Mouse (Mus musculus): ENCODE results near the gene Mfap1a. TPM values are rescaled to one million over a fixed set of nuclear protein-coding genes. Genes with fewer than 3 reads are reported as not detected.

Mfap1a gene
- polyA plus RNA-seq (2015; fragmentation: Nextera tagmentation; extraction: Ambion mirVana), result 19.0 and 22.4 TPM in 2 replicates

DNA sequence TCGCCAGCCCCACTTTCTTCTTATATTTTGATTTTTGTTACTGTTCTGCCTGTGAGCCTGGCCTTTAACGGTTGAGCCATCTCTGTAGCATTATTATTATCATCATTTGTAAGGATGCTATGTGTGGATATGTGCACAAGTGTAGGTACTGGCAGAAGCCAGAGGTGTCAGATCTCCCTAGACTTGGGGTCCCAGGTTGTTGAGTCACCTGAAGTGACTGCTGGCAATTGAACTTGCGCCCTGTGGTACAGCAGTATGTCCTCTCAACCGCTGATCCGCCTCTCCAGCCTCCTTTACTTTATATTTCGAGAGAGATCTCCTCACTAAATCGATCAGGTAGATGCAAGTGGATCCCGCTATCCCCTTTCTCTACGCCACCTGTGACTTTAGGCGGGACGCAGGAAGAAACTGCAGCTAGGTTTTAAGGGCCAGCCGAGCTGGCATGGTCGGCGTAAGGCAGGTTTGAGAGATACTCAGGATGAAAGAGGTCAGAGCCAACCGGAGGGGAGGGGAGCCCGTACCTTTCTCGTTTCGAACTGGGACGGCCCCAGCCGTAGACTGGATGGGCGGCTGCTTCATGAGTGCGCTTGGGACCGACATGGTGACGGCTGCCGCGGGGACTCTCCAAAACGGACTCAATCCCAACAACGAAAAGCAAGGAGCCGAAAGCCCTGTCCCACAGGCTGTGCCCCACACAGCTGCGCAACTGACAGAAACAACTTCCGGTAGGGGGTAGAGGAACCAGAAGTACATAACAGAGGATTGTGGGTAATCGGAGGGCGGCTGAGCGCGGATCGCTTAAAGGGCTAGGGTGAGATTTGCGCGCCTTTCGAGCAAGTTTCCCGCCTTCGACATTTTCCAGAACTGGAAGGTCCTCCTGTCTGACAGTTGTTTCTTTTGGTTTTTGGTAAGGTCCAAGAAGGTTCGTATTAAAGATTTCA is at the start of gene Mfap1a, which contains the start of gene Wdr76:
Gene Mfap1a, minus strand, starts transcription at position 724 of the 941 bp plus-strand sequence.
Gene Wdr76, plus strand, starts transcription at position 782 of the 941 bp plus-strand sequence.

GRCm38 (mm10) chr2:121473301-121474179 is 32.9 kb downstream of the Mfap1a start, which contains the start of gene Mfap1b:
TSS of gene Mfap1b (minus strand) at chr2:121474067.

DNA sequence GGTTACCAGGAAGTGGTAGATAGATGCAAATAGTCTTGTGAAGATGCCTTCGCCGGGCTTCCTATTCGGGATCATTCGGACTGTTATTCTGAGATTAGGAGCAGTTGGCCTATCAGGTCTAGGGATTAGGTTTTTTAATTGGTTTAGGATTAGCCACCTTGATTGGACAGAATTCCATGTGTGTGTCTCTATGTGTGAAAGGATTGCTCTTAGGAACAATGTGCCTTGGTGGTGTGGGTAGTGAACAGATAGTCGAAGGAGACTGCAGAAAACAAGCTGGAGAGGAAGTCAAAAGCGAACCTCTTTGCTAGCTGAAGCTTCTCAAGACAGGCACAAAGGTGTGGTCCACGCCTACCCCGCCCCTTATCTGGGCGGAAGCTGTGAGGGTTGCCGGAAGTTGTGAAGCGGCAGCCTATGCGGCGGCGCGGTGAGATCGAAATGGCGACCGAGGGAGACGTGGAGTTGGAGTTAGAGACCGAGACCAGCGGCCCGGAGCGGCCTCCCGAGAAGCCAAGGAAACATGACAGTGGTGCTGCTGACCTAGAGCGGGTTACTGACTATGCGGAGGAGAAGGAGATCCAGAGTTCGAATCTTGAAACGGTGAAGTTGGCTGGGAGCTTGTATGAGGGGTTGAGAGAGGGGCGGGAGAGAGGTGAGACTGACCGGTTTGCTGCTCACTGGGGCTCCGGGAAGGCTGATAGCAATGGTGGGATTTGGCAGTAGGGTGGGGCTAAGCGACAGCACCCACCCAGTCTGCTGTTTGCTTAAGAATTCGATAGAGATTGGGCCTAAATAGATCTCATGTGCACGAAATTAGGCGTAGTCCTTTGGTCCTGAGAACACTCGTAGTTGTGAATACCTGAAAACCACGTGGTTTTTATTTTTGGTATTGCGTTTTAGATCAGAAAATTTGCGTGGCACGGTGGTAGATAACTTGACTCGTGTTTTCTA is 49.5 kb downstream of the Mfap1a start, which contains the start of gene Serinc4:
Gene Serinc4, minus strand, starts transcription at position 90 of the 951 bp plus-strand sequence.

GRCm38 (mm10) chr2:121452990-121453389 is 53.5 kb downstream of the Mfap1a start, which contains the start of gene Hypk:
TSS of gene Hypk (plus strand) at chr2:121453290.

DNA sequence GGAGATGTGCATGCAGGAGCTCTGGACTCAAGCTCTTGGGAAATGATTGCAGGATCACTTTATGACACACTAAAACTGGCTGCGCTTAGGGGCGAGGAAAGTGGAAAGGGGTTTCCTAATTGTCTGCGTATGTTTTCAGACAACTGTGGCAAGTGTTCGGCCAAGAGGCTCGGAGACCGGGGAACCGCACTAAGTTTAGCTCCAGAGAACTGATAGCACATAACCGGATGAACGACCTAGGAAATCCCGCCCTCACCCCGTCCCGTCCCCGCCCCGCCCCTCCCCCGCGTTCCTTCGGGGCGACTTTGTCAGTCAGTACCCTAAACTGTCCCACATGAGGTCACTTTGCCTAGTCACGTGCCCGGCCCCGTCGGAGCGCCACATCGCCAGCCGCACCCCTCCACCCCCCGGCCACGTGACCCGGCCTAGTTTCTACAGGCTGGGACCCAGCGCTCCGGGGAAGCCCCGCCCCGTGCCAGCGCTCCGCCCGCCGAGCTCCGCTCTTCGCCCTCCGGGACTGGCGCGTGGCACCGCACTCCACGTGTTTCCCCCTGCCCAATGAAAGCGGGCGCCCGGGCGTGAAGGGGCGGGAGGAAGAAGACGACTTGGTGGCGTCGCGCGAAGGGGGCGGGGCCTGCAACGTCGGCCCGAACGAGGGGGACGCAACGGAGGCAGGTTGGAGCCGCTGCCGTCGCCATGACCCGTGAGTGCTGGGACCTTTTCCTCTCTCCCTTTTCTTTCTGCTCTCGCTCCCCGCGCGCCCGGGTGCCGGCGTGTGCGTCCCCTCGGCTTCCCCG is 57.5 kb downstream of the Mfap1a start, which contains the start of gene Serf2:
Gene Serf2, plus strand, starts transcription at position 457 of the 797 bp plus-strand sequence.

DNA sequence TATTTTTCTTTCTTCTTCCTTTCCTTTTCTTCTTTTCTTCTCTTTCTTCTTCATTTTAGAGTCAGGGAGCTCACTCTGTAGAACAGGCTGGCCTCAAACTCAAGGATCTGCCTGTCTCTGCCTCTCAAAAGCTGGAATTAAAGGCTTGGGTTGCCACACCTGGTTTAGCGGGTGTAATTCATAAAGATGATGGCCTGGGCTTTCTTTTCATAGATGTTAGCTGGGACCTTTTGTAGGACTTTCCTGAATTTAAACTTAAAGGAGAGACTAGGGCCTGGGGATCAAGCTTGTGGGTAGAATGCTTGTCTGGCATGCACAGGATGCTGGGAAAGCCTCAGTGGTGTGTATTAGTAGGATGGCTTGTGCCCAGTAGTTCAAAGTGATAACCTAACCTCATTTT is 62.3 kb downstream of the Mfap1a start, which contains the start of gene Ell3:
Gene Ell3, minus strand, starts transcription at position 101 of the 400 bp plus-strand sequence.

Small RNAs within 50 kb of the gene (microRNA-seq; reads per million reads assigned to microRNA genes)
- gene Gm22953, result not detected

Other genes starting within 250 kb of the Mfap1a start
- gene Trp53bp1, start 235.3 kb downstream of the Mfap1a start, polyA plus RNA-seq (2015; fragmentation: Nextera tagmentation; extraction: Ambion mirVana), result 68.6 and 73.4 TPM in 2 replicates
- 99.4 and 99.9 TPM in 2 replicates for gene Map1a, start 217.1 kb downstream of the Mfap1a start, polyA plus RNA-seq (2015; fragmentation: Nextera tagmentation; extraction: Ambion mirVana)
- 22.7 and 23.2 TPM in 2 replicates for gene Ppip5k1, start 151.3 kb downstream of the Mfap1a start, polyA plus RNA-seq (2015; fragmentation: Nextera tagmentation; extraction: Ambion mirVana)
- 229 and 236 TPM in 2 replicates for gene Ckmt1, start 149.0 kb downstream of the Mfap1a start, polyA plus RNA-seq (2015; fragmentation: Nextera tagmentation; extraction: Ambion mirVana)
- gene Strc, start 119.5 kb downstream of the Mfap1a start, polyA plus RNA-seq (2015; fragmentation: Nextera tagmentation; extraction: Ambion mirVana), result 0.08 TPM in 1 of 2 replicates, not detected in the other
- 269 and 274 TPM in 2 replicates for gene Pdia3, start 92.9 kb downstream of the Mfap1a start, polyA plus RNA-seq (2015; fragmentation: Nextera tagmentation; extraction: Ambion mirVana)
- 4.5 and 5.2 TPM in 2 replicates for gene Catsper2, start 92.9 kb downstream of the Mfap1a start, polyA plus RNA-seq (2015; fragmentation: Nextera tagmentation; extraction: Ambion mirVana)
- 1.2 and 1.6 TPM in 2 replicates for gene Ell3, start 62.4 kb downstream of the Mfap1a start, polyA plus RNA-seq (2015; fragmentation: Nextera tagmentation; extraction: Ambion mirVana)
- gene Serf2, start 57.5 kb downstream of the Mfap1a start, polyA plus RNA-seq (2015; fragmentation: Nextera tagmentation; extraction: Ambion mirVana), result 299 and 311 TPM in 2 replicates
- gene Hypk, start 53.4 kb downstream of the Mfap1a start, polyA plus RNA-seq (2015; fragmentation: Nextera tagmentation; extraction: Ambion mirVana), result 106 and 122 TPM in 2 replicates
- gene Serinc4, start 49.9 kb downstream of the Mfap1a start, polyA plus RNA-seq (2015; fragmentation: Nextera tagmentation; extraction: Ambion mirVana), result 0.41 and 1.1 TPM in 2 replicates
- gene Mfap1b, start 32.6 kb downstream of the Mfap1a start, polyA plus RNA-seq (2015; fragmentation: Nextera tagmentation; extraction: Ambion mirVana), result 50.2 and 50.3 TPM in 2 replicates
- gene Wdr76, start 58 bp upstream of the Mfap1a start, polyA plus RNA-seq (2015; fragmentation: Nextera tagmentation; extraction: Ambion mirVana), result 2.2 and 2.5 TPM in 2 replicates

Data from neural tube, postnatal 0 days (tissue).